Mouse (Mus musculus) stomach, embryonic 16.5 days (tissue): ENCODE measurements around the gene Snx21. TPM values are rescaled to one million over a fixed set of nuclear protein-coding genes. Genes with fewer than 3 reads are reported as not detected.

Experiments used
- ATAC-seq: fragments of 200-750 bp; cut with Nextera tagmentation; 2 replicates; pipeline ENCODE4 v1.8.0; 2017; ENCODE audit warnings: moderate number of reproducible peaks, moderate TSS enrichment; ENCODE audit not compliant: insufficient read depth, low FRiP score
- H3K27ac ChIP-seq: fragments of 300-500 bp; sonication (generic); 2 replicates; pipeline ENCODE4 v1.5.1; 2014; ENCODE audit warnings: low read length
- H3K27me3 ChIP-seq: fragments of 300-500 bp; sonication (generic); 2 replicates; pipeline ENCODE4 v1.6.1; 2014; ENCODE audit warnings: low read length, control low read depth, mixed read lengths; ENCODE audit not compliant: control insufficient read depth, insufficient read depth
- H3K36me3 ChIP-seq: fragments of 300-500 bp; sonication (generic); 2 replicates; pipeline ENCODE4 v1.6.1; 2014; ENCODE audit warnings: low read length; ENCODE audit not compliant: control insufficient read depth, insufficient read depth
- H3K4me1 ChIP-seq: fragments of 300-500 bp; sonication (generic); 2 replicates; pipeline ENCODE4 v1.6.1; 2014; ENCODE audit warnings: low read length, control low read depth, mixed read lengths; ENCODE audit not compliant: control insufficient read depth, insufficient read depth
- H3K4me2 ChIP-seq: fragments of 300-500 bp; sonication (generic); 2 replicates; pipeline ENCODE4 v1.6.1; 2014; ENCODE audit warnings: low read depth, low read length, mixed read lengths
- H3K4me3 ChIP-seq: fragments of 300-500 bp; sonication (generic); replicated peaks from 2 replicates; pipeline ENCODE4 v1.5.1; 2014; ENCODE audit warnings: mild to moderate bottlenecking, low read length
- H3K9ac ChIP-seq: fragments of 300-500 bp; sonication (generic); 2 replicates; pipeline ENCODE4 v1.6.1; 2014; ENCODE audit warnings: low read length
- H3K9me3 ChIP-seq: fragments of 300-500 bp; sonication (generic); replicated peaks from 2 replicates; pipeline ENCODE4 v1.6.1; 2016; ENCODE audit warnings: low read length, control low read depth; ENCODE audit not compliant: control insufficient read depth
- WGBS: fragments of 180-500 bp; shearing (Covaris S2); extraction: QIAGEN DNeasy Blood & Tissue Kit; methylation state at CpG from one replicate; pipeline ENCODE4 v1.1.7; 2014; 5-methylcytosine and 5-hydroxymethylcytosine counted together
- polyA plus RNA-seq: library from polyadenylated mRNA; unstranded; fragments of >200 nt; fragmentation: Nextera tagmentation; extraction: Ambion mirVana; gene quantifications from 2 replicates; pipeline ENCODE4 v1.2.1, GENCODE M21; 2015

Snx21 gene
- polyA plus RNA-seq, 1 experiment from 2014 or later = 26.3 TPM

GRCm38 (mm10) chr2:164813557-164813956 lies 27.9 kb downstream of the Snx21 start:
- 58% methylated on average over 2 of the region's 2 CpGs for WGBS
- 0 out of 2 replicates have a peak, but pooled peaks cover 7% of the 10 kb centered on the region for H3K4me1 ChIP-seq
- no peaks in the 10 kb centered on the region for H3K9me3 ChIP-seq
- H3K4me2 ChIP-seq = no peak overlapping the region
- no peak overlapping the region for H3K4me3 ChIP-seq
- no peak overlapping the region for H3K9ac ChIP-seq
- 0 out of 2 replicates have a peak, but pooled peaks cover 2% of the 10 kb centered on the region for H3K36me3 ChIP-seq
- ATAC-seq = no peak
- no peaks in the 10 kb centered on the region for H3K27me3 ChIP-seq
- H3K27ac ChIP-seq = no peak overlapping the region

DNA sequence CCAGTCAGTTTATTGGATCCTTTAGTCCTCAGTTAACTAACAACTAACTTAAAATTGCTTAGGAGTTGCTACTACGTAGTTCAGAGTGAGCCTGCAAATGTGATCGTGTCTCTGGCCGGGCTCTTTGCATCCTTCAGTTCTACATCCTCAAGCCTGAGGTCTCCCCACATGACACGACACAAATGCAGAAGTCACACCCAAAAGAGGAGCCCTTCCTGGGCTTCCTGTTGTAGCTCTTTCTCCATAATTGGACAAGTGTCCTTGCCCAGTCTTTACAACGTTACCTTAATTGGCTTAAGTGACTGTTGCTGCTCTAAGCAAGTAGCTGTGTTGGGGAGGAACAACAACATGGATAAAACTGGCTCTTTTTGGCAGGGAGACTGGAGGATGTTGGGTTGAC lies 29.7 kb downstream of the Snx21 start:
- Histone ChIP-seq H3K36me3 (no peaks in the 10 kb centered on the region), H3K9me3 (no peaks in the 10 kb centered on the region), H3K27me3 (no peaks in the 10 kb centered on the region), H3K4me3 (no peak overlapping the region), H3K27ac (no peak overlapping the region), H3K9ac (no peak overlapping the region), H3K4me1 (0 out of 2 replicates have a peak, but pooled peaks cover 7% of the 10 kb centered on the region), H3K4me2 (no peak overlapping the region)
- WGBS = 80% methylated on average over 5 of the region's 5 CpGs
- ATAC-seq = no peak

GRCm38 (mm10) chr2:164815821-164816220 lies 30.2 kb downstream of the Snx21 start:
- Histone ChIP-seq H3K27me3 (no peaks in the 10 kb centered on the region), H3K9me3 (no peaks in the 10 kb centered on the region), H3K4me1 (0 out of 2 replicates have a peak, but pooled peaks cover 7% of the 10 kb centered on the region), H3K36me3 (no peaks in the 10 kb centered on the region), H3K4me3 (no peak overlapping the region), H3K9ac (no peak overlapping the region), H3K27ac (no peak overlapping the region), H3K4me2 (no peak overlapping the region)
- 91% methylated on average over 8 of the region's 8 CpGs for WGBS
- ATAC-seq = no peak

- no peak overlapping the region for H3K9ac ChIP-seq
- 73% methylated on average over 6 of the region's 6 CpGs for whole genome bisulfite sequencing
- no peak for ATAC-seq
- H3K4me3 ChIP-seq = no peak overlapping the region
- H3K27ac ChIP-seq = peak overlapping the region; percentile 7; the same call in 1 of the 2 replicates
- H3K4me2 ChIP-seq = no peak overlapping the region
- H3K9me3 ChIP-seq = no peaks in the 10 kb centered on the region
- 0 out of 2 replicates have a peak, but pooled peaks cover 9% of the 10 kb centered on the region for H3K4me1 ChIP-seq
- H3K36me3 ChIP-seq = no peaks in the 10 kb centered on the region
- no peaks in the 10 kb centered on the region for H3K27me3 ChIP-seq
Measured at GRCm38 (mm10) chr2:164817206-164817605, 31.6 kb downstream of the Snx21 start.

- no peak overlapping the region for H3K9ac ChIP-seq
- WGBS = 43% methylated on average over 5 of the region's 5 CpGs
- no peak overlapping the region for H3K4me2 ChIP-seq
- no peaks in the 10 kb centered on the region for H3K9me3 ChIP-seq
- H3K27ac ChIP-seq = peak overlapping the region; percentile 7; the same call in 1 of the 2 replicates
- no peaks in the 10 kb centered on the region for H3K27me3 ChIP-seq
- no peak overlapping the region for H3K4me3 ChIP-seq
- no peak for ATAC-seq
- H3K4me1 ChIP-seq = 0 out of 2 replicates have a peak, but pooled peaks cover 11% of the 10 kb centered on the region
- no peaks in the 10 kb centered on the region for H3K36me3 ChIP-seq
Measured at GRCm38 (mm10) chr2:164817703-164818102, 32.1 kb downstream of the Snx21 start.

GRCm38 (mm10) chr2:164821060-164821459 lies 35.4 kb downstream of the Snx21 start:
- H3K4me1 ChIP-seq = 0 out of 2 replicates have a peak, but pooled peaks cover 15% of the 10 kb centered on the region
- no peak overlapping the region for H3K4me2 ChIP-seq
- H3K27ac ChIP-seq = no peak overlapping the region
- no peaks in the 10 kb centered on the region for H3K27me3 ChIP-seq
- no peak overlapping the region for H3K4me3 ChIP-seq
- 0 out of 2 replicates have a peak, but pooled peaks cover 5% of the 10 kb centered on the region for H3K36me3 ChIP-seq
- WGBS = 85% methylated on average over 6 of the region's 6 CpGs
- no peak overlapping the region for H3K9ac ChIP-seq
- H3K9me3 ChIP-seq = no peaks in the 10 kb centered on the region
- no peak for ATAC-seq

DNA sequence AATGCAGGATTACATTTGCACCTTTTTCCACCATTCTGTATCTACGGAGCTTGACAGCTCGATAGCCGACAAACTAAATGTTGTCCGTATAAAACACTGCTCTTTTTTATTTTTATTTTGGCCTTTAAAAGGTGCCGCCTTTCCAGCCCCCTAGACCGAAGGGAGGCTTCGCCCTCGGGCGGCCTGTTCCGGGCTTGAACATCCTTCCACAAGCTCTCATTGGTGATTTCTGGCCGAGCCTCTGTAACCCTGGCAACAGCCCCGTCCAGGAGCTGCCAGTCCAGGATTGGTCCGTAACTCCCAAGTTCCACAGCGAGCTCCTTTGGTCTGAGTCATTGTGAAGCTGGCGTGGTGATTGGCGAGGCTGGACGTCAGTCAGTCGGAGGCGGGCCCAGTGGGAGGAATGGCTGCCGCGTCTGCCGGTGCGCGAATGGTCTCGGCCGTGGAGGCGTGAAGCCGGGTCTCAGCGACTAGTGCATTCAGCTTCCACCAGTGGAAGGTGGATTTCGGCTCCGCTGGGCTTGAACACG lies 37.1 kb downstream of the Snx21 start, which contains the start of gene Zswim1:
Gene Zswim1, plus strand, starts transcription at position 51 of the 530 bp plus-strand sequence.
- H3K36me3 ChIP-seq = 0 out of 2 replicates have a peak, but pooled peaks cover 5% of the 10 kb centered on the region
- H3K27me3 ChIP-seq = no peaks in the 10 kb centered on the region
- peak; percentile 100 for ATAC-seq
- H3K4me3 ChIP-seq = peak within 1 kb of the TSS; percentile 82
- no peaks in the 10 kb centered on the region for H3K9me3 ChIP-seq
- peak within 1 kb of the TSS; percentile 67 for H3K4me2 ChIP-seq
- H3K27ac ChIP-seq = peak within 1 kb of the TSS; percentile 80
- 0 out of 2 replicates have a peak, but pooled peaks cover 13% of the 10 kb centered on the region for H3K4me1 ChIP-seq
- H3K9ac ChIP-seq = peak within 1 kb of the TSS; percentile 77
- under 1% methylated on average over 32 of the region's 32 CpGs for WGBS

DNA sequence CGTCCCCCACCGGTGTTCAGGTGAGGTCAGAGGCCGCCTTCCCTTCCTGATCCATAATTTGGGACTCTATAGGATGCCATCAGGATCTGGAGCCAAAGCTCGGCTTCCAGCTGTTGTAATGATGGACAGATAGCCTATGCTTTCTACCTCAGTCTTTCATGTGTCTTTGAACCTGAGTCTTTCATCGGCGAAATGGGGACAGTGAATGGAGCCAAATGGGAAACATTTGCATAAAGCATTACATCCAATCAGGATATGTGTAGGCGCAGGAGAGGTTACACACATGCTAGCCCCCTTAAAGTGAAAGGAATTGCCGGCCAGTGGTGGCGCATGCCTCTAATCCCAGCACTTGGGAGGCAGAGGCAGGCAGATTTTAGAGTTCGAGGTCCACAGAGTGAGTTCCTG lies 37.6 kb downstream of the Snx21 start:
- peak; percentile 61 for ATAC-seq
- Histone ChIP-seq H3K9me3 (no peaks in the 10 kb centered on the region), H3K4me1 (0 out of 2 replicates have a peak, but pooled peaks cover 8% of the 10 kb centered on the region), H3K36me3 (0 out of 2 replicates have a peak, but pooled peaks cover 5% of the 10 kb centered on the region), H3K27ac (peak overlapping the region; percentile 80), H3K9ac (peak overlapping the region; percentile 77), H3K4me2 (peak overlapping the region; percentile 67), H3K4me3 (peak overlapping the region; percentile 82), H3K27me3 (no peaks in the 10 kb centered on the region)
- 1% methylated on average over 10 of the region's 10 CpGs for WGBS

- 0 out of 2 replicates have a peak, but pooled peaks cover 5% of the 10 kb centered on the region for H3K36me3 ChIP-seq
- no peaks in the 10 kb centered on the region for H3K9me3 ChIP-seq
- no peaks in the 10 kb centered on the region for H3K27me3 ChIP-seq
- H3K4me3 ChIP-seq = no peak overlapping the region
- 82% methylated on average over 4 of the region's 4 CpGs for WGBS
- no peak overlapping the region for H3K27ac ChIP-seq
- ATAC-seq = no peak
- H3K4me2 ChIP-seq = no peak overlapping the region
- H3K4me1 ChIP-seq = 0 out of 2 replicates have a peak, but pooled peaks cover 8% of the 10 kb centered on the region
- H3K9ac ChIP-seq = no peak overlapping the region
Measured at GRCm38 (mm10) chr2:164823969-164824368, 38.3 kb downstream of the Snx21 start.
